Mouse (Mus musculus): ENCODE data around the gene Cabp1.

Gene Cabp1

GRCm38 (mm10) chr5:115210380-115210779, 16.2 kb upstream of the Cabp1 start:
- peak; percentile 59 for DNase-seq (ENCODE audit: low spot score)

GRCm38 (mm10) chr5:115208601-115209000, 14.4 kb upstream of the Cabp1 start:
- DNase-seq (ENCODE audit: low spot score) = no peak

GRCm38 (mm10) chr5:115207892-115208291, 13.7 kb upstream of the Cabp1 start:
- no peak for DNase-seq (ENCODE audit: low spot score)

GRCm38 (mm10) chr5:115207244-115207643, 13.1 kb upstream of the Cabp1 start:
- no peak for DNase-seq (ENCODE audit: low spot score)

- peak; percentile 86 for DNase-seq (ENCODE audit: low spot score)
These were observed 10.6 kb upstream of the Cabp1 start for GRCm38 (mm10) chr5:115204562-115205311.

- peak; percentile 41 for DNase-seq (ENCODE audit: low spot score)
These were observed 9.8 kb upstream of the Cabp1 start for GRCm38 (mm10) chr5:115203735-115204561.

GRCm38 (mm10) chr5:115194626-115195221, 543 bp upstream of the Cabp1 start:
- DNase-seq (ENCODE audit: low spot score) = no peak

- peak; percentile 46 for DNase-seq (ENCODE audit: low spot score)
These were observed 955 bp downstream of the Cabp1 start for GRCm38 (mm10) chr5:115193226-115193625.

GRCm38 (mm10) chr5:115192828-115193195, 1.4 kb downstream of the Cabp1 start:
- no peak for DNase-seq (ENCODE audit: low spot score)

GRCm38 (mm10) chr5:115191880-115192827, 2.0 kb downstream of the Cabp1 start:
- DNase-seq (ENCODE audit: low spot score) = no peak

GRCm38 (mm10) chr5:115190081-115190480, 4.1 kb downstream of the Cabp1 start:
- DNase-seq (ENCODE audit: low spot score) = no peak

GRCm38 (mm10) chr5:115188824-115189223, 5.4 kb downstream of the Cabp1 start:
- peak; percentile 73 for DNase-seq (ENCODE audit: low spot score)

- peak; percentile 96 for DNase-seq (ENCODE audit: low spot score)
These were observed 6.7 kb downstream of the Cabp1 start for GRCm38 (mm10) chr5:115187188-115188131.

GRCm38 (mm10) chr5:115186371-115187073, 7.7 kb downstream of the Cabp1 start:
- DNase-seq (ENCODE audit: low spot score) = peak; percentile 85

GRCm38 (mm10) chr5:115184726-115185125, 9.5 kb downstream of the Cabp1 start:
- DNase-seq (ENCODE audit: low spot score) = peak; percentile 91

- no peak for DNase-seq (ENCODE audit: low spot score)
These were observed 10.7 kb downstream of the Cabp1 start for GRCm38 (mm10) chr5:115183482-115183881.

GRCm38 (mm10) chr5:115182925-115183324, 11.3 kb downstream of the Cabp1 start:
- DNase-seq (ENCODE audit: low spot score) = no peak

GRCm38 (mm10) chr5:115181248-115181940, 12.8 kb downstream of the Cabp1 start:
- no peak for DNase-seq (ENCODE audit: low spot score)

GRCm38 (mm10) chr5:115179596-115179995, 14.6 kb downstream of the Cabp1 start:
- DNase-seq (ENCODE audit: low spot score) = no peak
